Mouse (Mus musculus): Measurements from ENCODE around the gene Pign. TPM values are rescaled to one million over a fixed set of nuclear protein-coding genes. Genes with fewer than 3 reads are reported as not detected.

Gene Pign
- polyA plus RNA-seq (2012; rRNA removed) = 1.1 and 2.5 TPM in 2 replicates

GRCm38 (mm10) chr1:105663171-105663961, at the start of gene Pign, which contains the start of gene Relch:
Gene Pign, minus strand, starts transcription at chr1:105663677.
Gene Relch, plus strand, starts transcription at chr1:105663861.

Other genes with a start within 250 kb of the Pign start
- 14.0 and 20.2 TPM in 2 replicates for gene Relch, start 184 bp upstream of the Pign start, polyA plus RNA-seq (2012; rRNA removed)
- 3.7 and 5.9 TPM in 2 replicates for gene Tnfrsf11a, start 117.0 kb upstream of the Pign start, polyA plus RNA-seq (2012; rRNA removed)

Measured in stomach, adult 2 months (tissue).